Mouse (Mus musculus) ES-E14 (cell line): ENCODE measurements around the gene Tnfrsf21.

Experiments
- CHD2 ChIP-seq: IDR thresholded peaks from 2 replicates; pipeline ENCODE4 v1.6.1; 2014; ENCODE audit warnings: mild to moderate bottlenecking, low read depth, low read length, inconsistent platforms
- HCFC1 ChIP-seq: IDR thresholded peaks from 2 replicates; pipeline ENCODE4 v1.6.1; 2012; ENCODE audit warnings: low read length, inconsistent platforms, borderline replicate concordance; ENCODE audit not compliant: insufficient read depth
- MAFK ChIP-seq: IDR thresholded peaks from 2 replicates; pipeline ENCODE4 v1.6.1; 2014; ENCODE audit warnings: mild to moderate bottlenecking, low read depth, low read length, inconsistent platforms; ENCODE audit not compliant: insufficient read depth
- ZC3H11A ChIP-seq: IDR thresholded peaks from 2 replicates; pipeline ENCODE4 v1.6.1; 2012; ENCODE audit warnings: low read depth, mild to moderate bottlenecking, inconsistent platforms, low read length, borderline replicate concordance
- ZNF384 ChIP-seq: IDR thresholded peaks from 2 replicates; pipeline ENCODE4 v1.6.1; 2012; ENCODE audit warnings: low read depth, low read length, inconsistent platforms

- TF ChIP-seq HCFC1 (no peak), ZNF384 (no peak), ZC3H11A (no peak), MAFK (no peak), CHD2 (no peak)
Observed at GRCm38 (mm10) chr17:43000598-43000997, 15.8 kb upstream of the Tnfrsf21 start.
